Mouse (Mus musculus): ENCODE data around the gene Rapgef1.

DNA sequence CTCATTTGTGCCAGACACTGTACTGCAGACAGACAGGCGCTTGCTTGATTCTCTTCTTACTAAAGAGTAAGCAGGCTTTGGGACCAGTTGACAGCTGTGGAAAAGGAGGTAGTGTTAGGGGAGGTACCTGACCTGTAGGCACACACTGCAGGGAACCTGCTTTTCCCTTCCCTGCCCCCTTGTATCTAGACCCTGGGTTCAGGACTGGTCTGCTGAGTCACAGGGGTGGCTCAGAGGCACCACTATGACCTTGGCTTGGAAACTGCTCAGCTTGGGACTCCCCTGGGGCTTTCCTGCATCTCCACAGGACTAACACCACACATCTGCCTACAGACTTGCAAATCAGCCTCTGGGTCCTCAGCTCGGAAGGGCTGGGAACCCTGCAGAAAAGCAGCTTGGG is 9.8 kb downstream of the Rapgef1 start:
- no peak for TF ChIP-seq CTCF (IDR thresholded peaks at IDR 0.05; ENCODE audit: control insufficient read depth, insufficient read depth, insufficient replicate concordance, low read depth, low read length)
- TF ChIP-seq POLR2A (IDR thresholded peaks at IDR 0.05; ENCODE audit: control insufficient read depth, low read depth, low read length), result no peak
